In the genomic region with DNA sequence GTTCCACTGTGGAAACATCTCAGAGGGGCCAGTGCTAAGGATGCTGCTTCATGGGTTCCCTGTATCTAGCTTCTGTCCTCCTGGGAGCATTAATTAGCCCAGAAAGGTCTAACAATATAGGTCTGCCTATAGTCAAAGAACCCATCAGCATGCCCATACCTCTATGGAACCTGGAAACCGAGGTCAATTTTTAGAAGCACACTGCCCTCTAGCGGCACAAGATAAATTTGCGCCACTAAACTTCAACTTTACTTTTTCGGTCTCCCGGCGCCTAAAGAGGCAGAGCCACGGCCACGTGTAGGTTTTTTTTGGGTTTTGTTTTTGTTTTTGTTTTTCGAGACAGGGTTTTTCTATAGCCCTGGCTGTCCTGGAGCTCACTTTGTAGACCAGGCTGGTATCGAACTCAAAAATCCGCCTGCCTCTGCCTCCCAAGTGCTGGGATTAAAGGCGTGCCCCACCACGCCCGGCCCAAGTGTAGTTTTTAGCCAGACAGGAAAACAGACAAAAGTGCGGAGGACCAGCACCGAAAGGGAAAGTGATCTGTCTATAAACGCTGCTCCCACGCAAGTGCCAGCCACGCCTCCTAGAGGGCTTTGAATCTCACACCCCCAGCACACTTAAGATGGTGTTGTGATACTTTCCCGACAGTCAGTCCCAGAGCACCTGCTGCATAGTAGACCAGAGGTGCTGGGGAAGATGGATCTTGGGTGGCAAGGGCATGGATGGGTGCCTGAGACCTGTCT, we compare ENCODE assay signal across 8 mouse cellular contexts. TPM values are rescaled to one million over a fixed set of nuclear protein-coding genes. Genes with fewer than 3 reads are reported as not detected.
DNase-seq lines count a peak whose midpoint lies in the region; ATAC-seq and TF ChIP-seq lines count a peak whose summit lies in the region.

No protein-coding gene starts in this region.

- WGBS in lung, postnatal 0 days, result 2% methylated on average over 20 of the region's 20 CpGs

- no peak for TF ChIP-seq EP300 in ES-Bruce4 (IDR thresholded peaks at IDR 0.05; ENCODE audit: insufficient read depth, low read depth, low read length)
- TF ChIP-seq EP300 in lung, postnatal 0 days (IDR thresholded peaks at IDR 0.05), result no peak

- H3K9ac ChIP-seq in ES-Bruce4 (ENCODE audit: low read depth, poor library complexity, severe bottlenecking), result peak overlapping the region; percentile 74
- no peak overlapping the region; the same call in 1 of the 2 replicates for H3K9ac ChIP-seq in lung, postnatal 0 days (replicated peaks; ENCODE audit: low read depth)

- peak overlapping the region; percentile 85 for H3K4me2 ChIP-seq in lung, postnatal 0 days (replicated peaks; ENCODE audit: low read depth, low read length)

- no peaks in the 10 kb centered on the region for H3K4me1 ChIP-seq in ES-Bruce4 (ENCODE audit: control insufficient read depth, insufficient read depth, low read length)
- peaks cover 7% of the 10 kb centered on the region; the same call in 1 of the 2 replicates for H3K4me1 ChIP-seq in lung, postnatal 0 days (ENCODE audit: insufficient read depth, low read depth, low read length)

- peak overlapping the region; percentile 61 for H3K4me3 ChIP-seq in ES-Bruce4 (ENCODE audit: low read depth, low read length)
- peak overlapping the region; percentile 48 for H3K4me3 ChIP-seq in lung, postnatal 0 days (ENCODE audit: low read depth, low read length)

- peak; percentile 63 for DNase-seq in brain, adult 2 months (ENCODE audit: low read depth, low spot score)
- DNase-seq in heart, postnatal 36 days, result peak; percentile 62 to 70
- DNase-seq in layer of hippocampus, postnatal 10 days (ENCODE audit: low spot score in 2 of 2), result peak; percentile 68 to 70
- peak; percentile 82 for DNase-seq in lung, postnatal 0 days (ENCODE audit: low spot score)
- peak; percentile 51 for DNase-seq in ovary, postnatal 14 days (ENCODE audit: low spot score)
- peak; percentile 28 to 58 for DNase-seq in thymus, postnatal 10 days (ENCODE audit: low spot score in 2 of 2)

- H3K27ac ChIP-seq in ES-Bruce4 (ENCODE audit: insufficient read depth, low read length), result no peak overlapping the region
- H3K27ac ChIP-seq in lung, postnatal 0 days (ENCODE audit: low read length), result no peak overlapping the region

- peak; percentile 84 for ATAC-seq in erythroblast, adult 5-6 weeks (replicated peaks; ENCODE audit: low FRiP score, poor library complexity, severe bottlenecking)
- ATAC-seq in lung, postnatal 0 days, result peak; percentile 28

- intact Hi-C loops in heart, postnatal 36 days (cut with DNase I), result loop anchor here (1.0 kb wide), 3 partner anchors 78 to 298 kb away; no protein-coding TSS in a partner anchor

- H3K27me3 ChIP-seq in ES-Bruce4 (ENCODE audit: control insufficient read depth, insufficient read depth, low read length, poor library complexity, severe bottlenecking), result no peaks in the 10 kb centered on the region; the same call in 1 of the 2 replicates
- no peaks in the 10 kb centered on the region for H3K27me3 ChIP-seq in lung, postnatal 0 days (replicated peaks; ENCODE audit: insufficient read depth, low read length)

- TF ChIP-seq POLR2A in ES-Bruce4 (IDR thresholded peaks at IDR 0.05; ENCODE audit: insufficient read depth, low read length), result no peak

- TF ChIP-seq CTCF in ES-Bruce4 (IDR thresholded peaks at IDR 0.05; ENCODE audit: low read depth, low read length), result peak; percentile 27
- TF ChIP-seq CTCF in lung, postnatal 0 days (IDR thresholded peaks at IDR 0.05), result peak; percentile 73

- H3K9me3 ChIP-seq in ES-Bruce4 (replicated peaks; ENCODE audit: control insufficient read depth, insufficient read depth, low read length, poor library complexity, severe bottlenecking), result no peaks in the 10 kb centered on the region
- H3K9me3 ChIP-seq in lung, postnatal 0 days (ENCODE audit: low read length), result no peaks in the 10 kb centered on the region

- H3K36me3 ChIP-seq in ES-Bruce4 (ENCODE audit: control insufficient read depth, insufficient read depth, low read length, poor library complexity, severe bottlenecking), result no peaks in the 10 kb centered on the region
- no peaks in the 10 kb centered on the region for H3K36me3 ChIP-seq in lung, postnatal 0 days (ENCODE audit: insufficient read depth, low read length)

RNA-seq across cellular contexts. Expression of a gene that starts 0.9 kb away (rescaled TPM):
- polyA plus RNA-seq in ES-Bruce4 (2011; ENCODE audit: insufficient read depth, insufficient read length, low read depth, missing spikeins), result 2.5 and 3.0 TPM in 2 replicates
- total RNA-seq in erythroblast, adult 5-6 weeks (2015; ENCODE audit: low replicate concordance), result not detected in 2 replicates
- total RNA-seq in erythroblast, adult 5-6 weeks (2017; ENCODE audit: low replicate concordance), result not detected in 2 replicates
- not detected for total RNA-seq in heart, postnatal 36 days (2021)
- 1 to 10 TPM in 1 of 2 experiments, under 1 TPM in 1; 0.64 to 1.2 TPM for total RNA-seq in layer of hippocampus, postnatal 10 days (2021)
- polyA plus RNA-seq in lung, postnatal 0 days (2015; fragmentation: Nextera tagmentation; extraction: Ambion mirVana), result 1.2 and 1.8 TPM in 2 replicates

RNA-seq across cellular contexts. Expression of a gene that starts 6.1 kb away (rescaled TPM):
- polyA plus RNA-seq in ES-Bruce4 (2011; ENCODE audit: insufficient read depth, insufficient read length, low read depth, missing spikeins), result 26.2 and 33.9 TPM in 2 replicates
- 3.3 and 7.1 TPM in 2 replicates for total RNA-seq in erythroblast, adult 5-6 weeks (2015; ENCODE audit: low replicate concordance)
- total RNA-seq in erythroblast, adult 5-6 weeks (2017; ENCODE audit: low replicate concordance), result 9.1 and 14.6 TPM in 2 replicates
- total RNA-seq in heart, postnatal 36 days (2021), result 1 to 10 TPM; 6.4 to 6.7 TPM
- total RNA-seq in layer of hippocampus, postnatal 10 days (2021), result 10 to 100 TPM; 10.5 to 12.0 TPM
- polyA plus RNA-seq in lung, postnatal 0 days (2015; fragmentation: Nextera tagmentation; extraction: Ambion mirVana), result 6.9 and 8.5 TPM in 2 replicates
